Mouse (Mus musculus): ENCODE results near the gene Mtmr12. TPM values are rescaled to one million over a fixed set of nuclear protein-coding genes. Genes with fewer than 3 reads are reported as not detected.

Mtmr12 gene
- polyA plus RNA-seq, 1 experiment from 2014 or later: 7.2 TPM

GRCm38 (mm10) chr15:12225062-12225461, 20.2 kb downstream of the Mtmr12 start:
- Histone ChIP-seq H3K4me2 (no peak overlapping the region), H3K4me1 (replicated peaks) (peaks cover 80% of the 10 kb centered on the region), H3K27me3 (no peaks in the 10 kb centered on the region), H3K9ac (no peak overlapping the region), H3K36me3 (replicated peaks) (no peaks in the 10 kb centered on the region), H3K9me3 (replicated peaks) (no peaks in the 10 kb centered on the region), H3K4me3 (replicated peaks) (no peak overlapping the region), H3K27ac (replicated peaks) (no peak overlapping the region)
- 22% methylated on average over 4 of the region's 4 CpGs for WGBS (ENCODE audit: insufficient replicate concordance)
- no peak for ATAC-seq (ENCODE audit: insufficient read depth)

GRCm38 (mm10) chr15:12226908-12227307, 22.1 kb downstream of the Mtmr12 start:
- ATAC-seq (ENCODE audit: insufficient read depth): no peak
- 84% methylated on average over 15 of the region's 15 CpGs for WGBS (ENCODE audit: insufficient replicate concordance)
- Histone ChIP-seq H3K4me3 (replicated peaks) (no peak overlapping the region), H3K4me2 (no peak overlapping the region), H3K4me1 (replicated peaks) (peaks cover 80% of the 10 kb centered on the region), H3K9ac (no peak overlapping the region), H3K9me3 (replicated peaks) (no peaks in the 10 kb centered on the region), H3K27ac (replicated peaks) (no peak overlapping the region), H3K36me3 (replicated peaks) (peaks cover 7% of the 10 kb centered on the region), H3K27me3 (no peaks in the 10 kb centered on the region)

GRCm38 (mm10) chr15:12227355-12227754, 22.5 kb downstream of the Mtmr12 start:
- 47% methylated on average over 4 of the region's 4 CpGs for WGBS (ENCODE audit: insufficient replicate concordance)
- peaks cover 12% of the 10 kb centered on the region for H3K36me3 ChIP-seq (replicated peaks)
- H3K9ac ChIP-seq: no peak overlapping the region
- H3K27ac ChIP-seq (replicated peaks): no peak overlapping the region
- peaks cover 80% of the 10 kb centered on the region for H3K4me1 ChIP-seq (replicated peaks)
- no peaks in the 10 kb centered on the region for H3K9me3 ChIP-seq (replicated peaks)
- ATAC-seq (ENCODE audit: insufficient read depth): no peak
- H3K4me2 ChIP-seq: no peak overlapping the region
- no peak overlapping the region for H3K4me3 ChIP-seq (replicated peaks)
- H3K27me3 ChIP-seq: no peaks in the 10 kb centered on the region

GRCm38 (mm10) chr15:12229603-12230242, 24.9 kb downstream of the Mtmr12 start:
- H3K27ac ChIP-seq (replicated peaks): peak overlapping the region; percentile 65; the same call in 1 of the 2 replicates
- no peaks in the 10 kb centered on the region for H3K27me3 ChIP-seq
- 62% methylated on average over 10 of the region's 10 CpGs for WGBS (ENCODE audit: insufficient replicate concordance)
- H3K9me3 ChIP-seq (replicated peaks): no peaks in the 10 kb centered on the region
- no peak overlapping the region for H3K9ac ChIP-seq
- H3K4me2 ChIP-seq: no peak overlapping the region
- H3K4me1 ChIP-seq (replicated peaks): peaks cover 75% of the 10 kb centered on the region
- ATAC-seq (ENCODE audit: insufficient read depth): no peak
- H3K4me3 ChIP-seq (replicated peaks): no peak overlapping the region
- H3K36me3 ChIP-seq (replicated peaks): peaks cover 32% of the 10 kb centered on the region

- no peak for ATAC-seq (ENCODE audit: insufficient read depth)
- Histone ChIP-seq H3K4me2 (no peak overlapping the region), H3K27me3 (no peaks in the 10 kb centered on the region), H3K36me3 (replicated peaks) (peaks cover 32% of the 10 kb centered on the region), H3K9me3 (replicated peaks) (no peaks in the 10 kb centered on the region), H3K27ac (replicated peaks) (peak overlapping the region; percentile 51; the same call in 1 of the 2 replicates), H3K4me1 (replicated peaks) (peaks cover 68% of the 10 kb centered on the region), H3K9ac (no peak overlapping the region), H3K4me3 (replicated peaks) (no peak overlapping the region)
- WGBS (ENCODE audit: insufficient replicate concordance): 46% methylated on average over 12 of the region's 12 CpGs
Measured at GRCm38 (mm10) chr15:12230243-12230935, 25.6 kb downstream of the Mtmr12 start.

- H3K4me2 ChIP-seq: no peak overlapping the region
- H3K4me3 ChIP-seq (replicated peaks): no peak overlapping the region
- 83% methylated on average over 6 of the region's 6 CpGs for WGBS (ENCODE audit: insufficient replicate concordance)
- no peak overlapping the region for H3K9ac ChIP-seq
- no peaks in the 10 kb centered on the region for H3K27me3 ChIP-seq
- H3K9me3 ChIP-seq (replicated peaks): no peaks in the 10 kb centered on the region
- no peak overlapping the region for H3K27ac ChIP-seq (replicated peaks)
- H3K36me3 ChIP-seq (replicated peaks): peaks cover 39% of the 10 kb centered on the region
- ATAC-seq (ENCODE audit: insufficient read depth): no peak
- peaks cover 61% of the 10 kb centered on the region for H3K4me1 ChIP-seq (replicated peaks)
Measured at GRCm38 (mm10) chr15:12231462-12231861, 26.6 kb downstream of the Mtmr12 start.

- H3K4me1 ChIP-seq (replicated peaks): peaks cover 59% of the 10 kb centered on the region
- peak; percentile 56 for ATAC-seq (ENCODE audit: insufficient read depth)
- H3K9me3 ChIP-seq (replicated peaks): no peaks in the 10 kb centered on the region
- 76% methylated on average over 11 of the region's 11 CpGs for WGBS (ENCODE audit: insufficient replicate concordance)
- no peaks in the 10 kb centered on the region for H3K27me3 ChIP-seq
- no peak overlapping the region; the same call in 1 of the 2 replicates for H3K27ac ChIP-seq (replicated peaks)
- H3K4me2 ChIP-seq: no peak overlapping the region
- H3K36me3 ChIP-seq (replicated peaks): peaks cover 39% of the 10 kb centered on the region
- no peak overlapping the region for H3K9ac ChIP-seq
- H3K4me3 ChIP-seq (replicated peaks): no peak overlapping the region
Measured at GRCm38 (mm10) chr15:12232429-12232828, 27.6 kb downstream of the Mtmr12 start.

GRCm38 (mm10) chr15:12233021-12233420, 28.2 kb downstream of the Mtmr12 start:
- H3K9me3 ChIP-seq (replicated peaks): no peaks in the 10 kb centered on the region
- ATAC-seq (ENCODE audit: insufficient read depth): no peak
- H3K9ac ChIP-seq: no peak overlapping the region
- peaks cover 53% of the 10 kb centered on the region for H3K4me1 ChIP-seq (replicated peaks)
- H3K4me3 ChIP-seq (replicated peaks): no peak overlapping the region
- no peak overlapping the region for H3K4me2 ChIP-seq
- peaks cover 43% of the 10 kb centered on the region for H3K36me3 ChIP-seq (replicated peaks)
- H3K27ac ChIP-seq (replicated peaks): no peak overlapping the region; the same call in 1 of the 2 replicates
- WGBS (ENCODE audit: insufficient replicate concordance): 81% methylated on average over 4 of the region's 4 CpGs
- no peaks in the 10 kb centered on the region for H3K27me3 ChIP-seq

- 12% methylated on average over 1 of the region's 1 CpGs for WGBS (ENCODE audit: insufficient replicate concordance)
- no peak overlapping the region for H3K27ac ChIP-seq (replicated peaks)
- H3K27me3 ChIP-seq: no peaks in the 10 kb centered on the region
- H3K9me3 ChIP-seq (replicated peaks): no peaks in the 10 kb centered on the region
- H3K4me2 ChIP-seq: no peak overlapping the region
- no peak overlapping the region for H3K4me3 ChIP-seq (replicated peaks)
- ATAC-seq (ENCODE audit: insufficient read depth): no peak
- H3K36me3 ChIP-seq (replicated peaks): peaks cover 66% of the 10 kb centered on the region
- no peak overlapping the region for H3K9ac ChIP-seq
- H3K4me1 ChIP-seq (replicated peaks): peaks cover 33% of the 10 kb centered on the region
Measured at GRCm38 (mm10) chr15:12235559-12235958, 30.7 kb downstream of the Mtmr12 start.

GRCm38 (mm10) chr15:12235983-12236382, 31.2 kb downstream of the Mtmr12 start:
- H3K27me3 ChIP-seq: no peaks in the 10 kb centered on the region
- H3K4me3 ChIP-seq (replicated peaks): no peak overlapping the region
- no peaks in the 10 kb centered on the region for H3K9me3 ChIP-seq (replicated peaks)
- H3K27ac ChIP-seq (replicated peaks): no peak overlapping the region
- no peak overlapping the region for H3K4me2 ChIP-seq
- H3K36me3 ChIP-seq (replicated peaks): peaks cover 67% of the 10 kb centered on the region
- peaks cover 29% of the 10 kb centered on the region for H3K4me1 ChIP-seq (replicated peaks)
- H3K9ac ChIP-seq: no peak overlapping the region
- no peak for ATAC-seq (ENCODE audit: insufficient read depth)
- WGBS (ENCODE audit: insufficient replicate concordance): 81% methylated on average over 4 of the region's 4 CpGs

- H3K4me3 ChIP-seq (replicated peaks): no peak overlapping the region
- peaks cover 63% of the 10 kb centered on the region for H3K36me3 ChIP-seq (replicated peaks)
- H3K27ac ChIP-seq (replicated peaks): no peak overlapping the region
- H3K4me1 ChIP-seq (replicated peaks): peaks cover 21% of the 10 kb centered on the region
- H3K9me3 ChIP-seq (replicated peaks): no peaks in the 10 kb centered on the region
- 22% methylated on average over 2 of the region's 2 CpGs for WGBS (ENCODE audit: insufficient replicate concordance)
- no peak overlapping the region for H3K9ac ChIP-seq
- H3K27me3 ChIP-seq: no peaks in the 10 kb centered on the region
- no peak; the same call in 1 of the 2 replicates for ATAC-seq (ENCODE audit: insufficient read depth)
- no peak overlapping the region for H3K4me2 ChIP-seq
Measured at GRCm38 (mm10) chr15:12236961-12237360, 32.1 kb downstream of the Mtmr12 start.
